Mouse (Mus musculus) right cerebral cortex, postnatal 36 days (tissue): ENCODE measurements at regions not wholly inside any gene's neighbourhood (a gene's known extent, or its start where the extent isn't known, plus 50 kb on each side); places are given as distances from the start of the nearest gene placed in this dataset.

Experiments used
- DNase-seq, 2 experiments: peaks; one replicate each; pipeline ENCODE4 v3.0.0; 2022; ENCODE audit warnings: low spot score in 2 of 2, mixed read lengths in 1 of 2

DNA sequence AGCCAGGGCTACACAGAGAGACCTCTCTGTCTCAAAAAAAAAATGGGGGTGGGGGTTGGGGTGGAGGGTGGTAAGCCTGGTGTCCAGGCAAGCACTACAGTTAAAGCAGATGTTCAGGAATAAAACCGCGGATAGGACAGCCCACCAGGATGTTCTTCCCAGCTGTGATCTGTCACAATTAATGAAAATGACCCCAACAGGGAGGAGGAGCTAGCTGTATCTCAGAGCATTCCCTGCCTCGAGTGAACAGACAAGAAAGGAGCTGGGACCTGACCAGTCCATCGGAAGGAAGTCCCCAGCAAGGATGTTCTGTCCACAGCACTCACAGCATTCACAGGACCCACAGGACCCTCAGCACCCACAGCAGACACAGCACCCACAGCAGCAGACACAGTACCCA lies 80.4 kb downstream of the Utp6 start:
- no peak for DNase-seq

DNA sequence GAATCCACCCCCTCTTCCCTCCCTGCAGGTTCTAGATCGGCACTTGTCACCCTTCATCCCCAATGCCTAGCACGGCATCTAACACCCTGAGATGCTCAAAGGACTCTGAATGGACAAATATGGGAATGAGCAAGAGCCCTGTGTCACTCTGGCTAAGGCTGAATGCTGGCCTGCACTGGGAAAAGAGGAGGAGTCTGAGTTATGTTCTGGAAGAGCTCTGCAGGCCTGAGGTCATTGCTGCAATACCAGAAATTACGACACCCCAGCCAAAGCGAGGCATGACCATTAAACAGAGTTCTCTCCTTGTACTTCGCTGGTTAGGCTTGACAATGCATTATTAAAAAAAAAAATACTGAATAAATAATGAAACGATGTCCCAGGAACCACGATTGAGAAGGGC lies 84.1 kb downstream of the Utp6 start:
- no peak for DNase-seq

DNA sequence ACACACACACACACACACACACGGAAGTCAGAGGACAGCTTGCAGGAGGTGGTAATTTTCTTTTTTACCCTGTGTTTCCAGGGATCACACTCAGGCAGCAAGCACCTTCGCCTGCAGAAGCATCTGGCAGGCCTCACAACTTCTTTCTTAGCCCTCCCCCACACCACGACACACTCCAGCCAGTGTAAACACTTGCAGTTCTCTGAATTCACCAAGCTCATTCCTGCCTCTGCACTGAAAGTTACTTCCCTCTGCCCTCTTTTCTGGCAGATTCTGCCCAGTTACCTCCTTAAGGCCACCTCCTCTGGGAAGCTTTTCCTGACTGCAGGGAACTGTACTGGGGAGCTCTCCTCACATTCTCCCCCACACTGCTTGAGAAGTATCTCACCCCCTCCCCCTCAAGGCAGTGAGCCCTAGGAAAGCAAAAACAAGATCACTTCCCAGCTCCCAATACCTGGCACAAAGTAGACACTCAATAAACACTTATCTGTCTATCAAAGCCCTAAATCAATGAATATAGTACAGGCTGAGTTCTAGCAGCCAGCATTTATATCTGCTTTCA lies 84.9 kb downstream of the Utp6 start:
- no peak for DNase-seq

DNA sequence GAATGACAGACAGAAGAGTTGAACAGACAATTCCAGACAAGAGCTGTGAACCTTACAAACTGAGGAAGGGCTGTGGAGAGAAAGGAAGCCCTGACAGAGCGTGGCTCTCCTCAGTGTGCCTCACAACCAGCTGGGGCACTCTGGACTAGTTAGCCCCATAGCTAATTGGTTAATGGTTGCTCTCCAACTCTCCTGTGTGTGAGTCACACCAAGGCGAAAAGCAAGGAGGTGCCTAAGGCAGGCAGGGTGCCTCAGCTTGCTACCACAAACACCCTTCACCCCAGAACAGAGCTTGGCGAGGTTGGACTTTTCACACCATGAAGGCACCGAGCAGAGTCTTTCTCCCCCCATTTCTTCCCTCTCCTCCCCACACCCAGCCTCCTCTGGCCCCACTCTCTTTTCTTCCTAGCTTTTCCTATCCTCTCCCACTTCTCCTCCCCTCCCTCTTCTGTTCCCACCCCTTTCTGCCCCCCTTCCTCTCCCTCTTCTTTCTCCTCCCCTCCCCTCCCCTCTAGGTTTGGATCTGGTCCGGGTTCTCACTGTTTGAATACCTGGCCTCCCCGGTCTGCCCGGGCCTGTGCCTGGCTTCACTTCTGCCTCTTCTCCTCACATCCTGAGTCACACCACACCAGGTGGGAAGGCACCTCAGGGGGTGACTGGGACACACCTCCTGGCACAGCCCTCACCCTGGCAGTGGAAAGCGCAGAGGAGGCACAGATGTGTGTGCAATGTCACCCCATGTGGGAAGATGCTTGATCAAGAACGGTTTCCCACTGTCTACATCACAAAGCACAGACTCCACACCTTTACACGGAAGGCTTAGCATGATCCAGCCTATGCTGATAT lies 90.2 kb downstream of the Utp6 start:
- DNase-seq = no peak

DNA sequence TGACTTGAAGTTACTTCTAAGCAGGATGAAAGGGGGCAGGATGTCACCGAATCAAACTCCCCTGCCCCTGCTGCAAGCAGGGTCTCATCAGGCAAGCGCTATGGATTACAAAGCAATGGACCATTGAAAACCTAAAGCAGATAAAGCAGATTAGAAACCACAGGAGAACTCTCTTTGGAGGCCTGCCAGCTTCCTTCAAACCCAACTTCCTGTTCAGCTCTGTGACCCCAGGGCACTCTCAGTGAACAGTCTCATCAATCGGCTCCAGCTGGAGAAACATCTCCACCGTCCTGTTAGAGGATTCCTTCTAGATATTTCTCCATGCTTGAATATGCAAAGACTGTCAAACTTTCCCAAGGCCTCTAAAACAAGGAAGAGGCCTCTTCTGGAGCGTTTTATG lies 92.0 kb downstream of the Utp6 start:
- no peak for DNase-seq

DNA sequence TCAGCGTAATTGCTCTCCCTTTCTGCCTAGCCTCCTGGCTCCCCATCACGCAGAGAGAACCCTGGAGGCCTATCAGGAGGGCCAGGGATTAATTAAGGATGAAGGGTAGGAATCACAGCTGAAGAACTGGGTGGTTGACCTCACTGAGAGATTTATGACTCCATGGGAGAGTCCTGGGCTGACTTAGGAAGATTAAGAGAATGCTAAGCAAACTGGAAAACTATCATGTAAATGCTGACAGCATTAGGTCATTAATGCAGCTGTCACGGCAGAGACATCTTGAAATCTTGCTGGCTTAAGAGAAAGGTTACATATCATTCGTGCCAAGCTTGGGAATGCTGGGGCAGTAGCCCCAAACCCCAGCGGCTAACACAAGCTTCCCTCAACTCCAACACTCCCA lies 93.2 kb downstream of the Utp6 start:
- no peak for DNase-seq

DNA sequence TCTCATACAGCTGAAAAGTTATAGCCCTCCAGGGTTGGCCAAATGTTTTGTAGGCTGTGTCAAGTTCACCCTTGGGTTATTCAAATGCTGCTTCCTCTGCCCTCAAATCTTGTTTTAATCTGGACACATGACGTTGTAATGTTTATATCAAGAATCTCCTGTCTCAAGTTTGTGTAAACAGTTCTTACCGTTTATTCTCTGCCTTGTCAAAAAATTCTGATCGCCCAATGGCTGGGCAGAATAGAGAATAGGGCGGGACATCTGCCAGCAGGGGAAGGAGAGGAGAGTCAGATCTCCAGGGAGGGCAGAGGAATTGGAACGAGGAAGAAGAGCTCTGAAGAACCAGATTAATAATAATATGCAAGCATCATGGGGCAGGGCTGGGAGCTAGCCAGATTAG lies 97.4 kb downstream of the Utp6 start:
- DNase-seq = no peak

DNA sequence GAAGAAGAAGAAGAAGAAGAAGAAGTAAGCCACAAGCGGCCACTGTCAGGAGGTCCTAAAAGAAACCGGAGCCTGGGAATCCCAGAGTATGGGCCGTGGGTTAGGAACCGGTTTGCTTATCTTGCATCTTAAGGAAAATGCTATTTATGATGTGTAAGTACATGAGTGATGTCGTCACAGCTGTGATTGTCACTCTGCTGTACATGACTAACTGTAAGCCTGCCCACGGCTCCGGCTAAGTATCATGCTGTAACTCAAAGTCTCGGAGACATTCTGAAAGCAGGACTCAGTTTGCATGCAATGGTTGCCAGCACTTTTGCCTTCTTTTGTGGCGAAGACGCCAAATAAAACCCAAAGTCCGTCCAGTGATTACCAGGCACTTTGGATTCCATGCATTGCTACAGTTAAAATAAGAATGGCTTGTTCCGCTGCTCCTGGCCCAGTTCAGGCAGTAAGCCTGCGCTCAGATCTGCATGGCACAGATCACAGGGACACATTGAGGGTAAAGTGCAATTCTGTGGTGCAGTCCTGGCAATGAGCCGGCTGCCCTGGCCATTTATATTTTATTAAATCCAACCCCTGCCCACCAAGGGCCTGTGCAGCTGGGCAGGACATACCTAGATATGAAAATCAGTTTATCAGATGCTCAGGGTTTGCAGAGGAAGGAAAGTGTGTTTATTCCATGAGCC lies 98.6 kb downstream of the Utp6 start:
- no peak for DNase-seq

DNA sequence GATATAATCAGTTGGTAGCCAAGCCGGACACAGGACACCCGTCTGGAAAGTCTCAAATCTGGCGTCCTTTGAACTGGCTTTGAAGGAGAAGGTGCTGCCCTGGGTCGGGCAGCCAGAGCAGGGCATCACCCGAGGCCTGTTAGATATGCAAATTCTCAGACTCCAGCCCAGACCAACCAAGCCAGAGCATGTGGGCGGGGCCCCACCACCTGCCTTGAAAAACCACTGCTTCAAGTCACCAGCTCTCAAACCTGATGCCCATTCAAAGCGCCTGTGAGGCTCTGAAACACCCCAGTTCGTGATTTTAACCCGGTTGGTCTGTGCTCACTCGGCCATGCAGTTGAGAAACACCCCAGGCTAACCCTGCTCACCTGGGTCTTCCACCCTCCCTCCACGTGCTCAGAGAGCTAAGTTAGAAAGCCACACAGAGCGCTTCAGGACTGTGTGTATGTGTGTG lies 101.6 kb downstream of the Utp6 start:
- no peak for DNase-seq

DNA sequence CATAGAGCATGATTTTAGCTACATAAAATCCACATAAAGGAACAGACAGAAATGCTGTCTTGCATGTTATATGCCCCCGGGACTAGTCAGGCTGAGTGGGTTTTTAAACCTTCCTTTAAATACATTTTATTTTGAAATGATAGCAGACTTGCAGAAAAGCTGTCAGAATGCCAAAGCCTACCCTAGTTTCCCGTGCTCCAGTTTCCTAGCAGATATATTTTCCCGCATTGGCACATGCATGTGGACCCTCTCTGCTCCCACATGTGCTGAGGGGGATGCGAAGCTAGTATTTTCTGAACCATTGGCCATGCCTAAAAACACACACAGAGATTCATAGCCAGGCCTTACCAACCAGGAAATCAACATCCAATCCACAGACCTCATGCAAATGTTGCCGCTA lies 105.8 kb downstream of the Utp6 start:
- no peak for DNase-seq

DNA sequence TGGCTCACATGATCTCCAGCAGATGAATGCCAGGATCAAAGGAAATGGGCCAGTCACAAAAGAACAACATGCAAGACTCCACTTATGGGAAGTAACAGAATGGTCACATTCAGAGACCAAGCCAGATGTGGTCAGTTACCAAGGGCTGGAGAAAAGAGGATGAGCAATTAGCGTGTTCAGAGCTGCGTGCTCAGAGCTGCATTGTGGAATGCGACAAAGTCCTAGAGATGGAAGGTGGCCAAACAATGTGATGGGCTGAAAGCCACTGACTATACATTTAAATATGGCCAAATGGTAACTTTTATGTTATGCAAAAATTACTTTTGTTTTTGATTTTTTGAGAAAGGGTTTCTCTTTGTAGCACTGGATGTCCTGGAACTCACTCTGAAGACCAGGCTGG lies 112.6 kb downstream of the Utp6 start:
- no peak for DNase-seq

DNA sequence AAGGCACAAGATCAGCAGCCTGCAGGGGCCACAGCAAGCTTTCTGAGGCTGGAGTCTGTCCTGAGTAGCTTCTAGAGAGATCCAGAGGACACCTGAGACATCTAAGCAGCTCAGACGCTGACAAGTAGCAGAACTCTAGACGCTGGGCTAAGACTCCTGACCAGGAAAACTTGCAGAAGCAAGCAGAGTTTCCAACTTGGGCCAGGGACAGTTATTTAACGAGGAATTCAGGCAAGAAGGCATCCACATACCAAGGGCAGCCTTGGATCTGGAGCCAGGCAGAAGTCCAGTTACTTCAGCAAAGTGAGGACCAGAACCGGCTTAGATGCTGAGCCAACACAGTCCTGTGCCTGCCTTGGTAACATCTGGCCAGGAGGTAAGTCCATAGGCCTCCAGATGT lies 117.8 kb downstream of the Utp6 start:
- no peak for DNase-seq

DNA sequence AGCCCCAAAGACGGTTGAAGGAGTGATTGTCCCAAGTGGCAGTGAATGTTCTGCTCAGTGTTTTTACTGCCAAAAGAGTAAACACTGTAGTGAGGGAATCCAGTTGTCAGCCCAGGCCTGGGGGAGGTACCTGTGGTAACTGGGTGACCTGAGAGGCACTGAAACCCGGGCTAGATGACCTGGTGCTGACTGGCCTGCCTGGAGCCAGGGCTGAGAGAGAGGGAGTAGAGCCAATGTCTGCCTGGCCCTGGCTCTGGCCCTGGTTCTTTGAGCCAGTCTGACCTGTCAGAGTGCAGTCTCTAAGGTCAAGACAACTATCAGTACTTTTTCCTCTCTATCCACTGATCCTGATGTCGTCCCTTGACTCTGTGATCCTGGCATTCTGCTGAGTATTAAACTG lies 119.2 kb downstream of the Utp6 start:
- DNase-seq = no peak

DNA sequence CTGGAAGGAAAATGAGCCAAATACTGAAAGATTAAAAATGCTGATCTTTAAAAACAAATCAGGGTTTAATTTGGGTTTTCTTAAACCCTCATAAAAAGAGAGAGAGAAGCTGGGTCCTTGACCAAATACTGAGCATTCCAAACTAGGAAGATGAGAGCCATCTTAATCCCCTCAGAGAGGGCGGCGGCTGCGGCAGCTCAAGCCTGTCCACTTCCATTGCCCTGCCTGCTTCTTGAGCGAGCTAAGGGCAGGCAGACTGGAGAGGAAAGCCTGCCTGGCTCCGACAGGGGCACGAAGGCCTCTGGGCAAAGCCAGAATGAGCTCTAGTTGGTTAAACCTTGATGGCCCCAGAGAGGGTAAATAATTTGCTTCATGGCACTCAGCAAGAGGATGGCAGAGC lies 122.2 kb downstream of the Utp6 start:
- DNase-seq = no peak

DNA sequence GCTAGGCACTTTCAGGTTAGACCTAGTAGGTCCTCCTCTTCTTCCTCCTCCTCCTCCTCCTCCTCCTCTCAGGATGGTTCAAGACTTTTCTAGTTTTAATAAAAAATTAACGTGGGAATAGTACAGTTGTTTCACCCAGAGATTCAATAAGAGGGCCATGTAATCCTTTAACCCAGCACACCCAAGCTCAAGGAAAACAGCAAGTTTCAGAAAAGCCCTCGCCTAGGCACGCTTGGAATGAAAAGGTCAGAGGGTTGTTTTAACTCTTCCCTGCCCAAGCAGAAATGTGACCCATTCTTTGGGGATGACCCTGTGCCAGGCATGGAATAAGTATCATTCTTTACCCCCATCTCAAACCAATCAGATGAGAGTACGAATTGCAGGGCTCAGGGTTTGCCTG lies 124.1 kb downstream of the Utp6 start:
- no peak for DNase-seq

DNA sequence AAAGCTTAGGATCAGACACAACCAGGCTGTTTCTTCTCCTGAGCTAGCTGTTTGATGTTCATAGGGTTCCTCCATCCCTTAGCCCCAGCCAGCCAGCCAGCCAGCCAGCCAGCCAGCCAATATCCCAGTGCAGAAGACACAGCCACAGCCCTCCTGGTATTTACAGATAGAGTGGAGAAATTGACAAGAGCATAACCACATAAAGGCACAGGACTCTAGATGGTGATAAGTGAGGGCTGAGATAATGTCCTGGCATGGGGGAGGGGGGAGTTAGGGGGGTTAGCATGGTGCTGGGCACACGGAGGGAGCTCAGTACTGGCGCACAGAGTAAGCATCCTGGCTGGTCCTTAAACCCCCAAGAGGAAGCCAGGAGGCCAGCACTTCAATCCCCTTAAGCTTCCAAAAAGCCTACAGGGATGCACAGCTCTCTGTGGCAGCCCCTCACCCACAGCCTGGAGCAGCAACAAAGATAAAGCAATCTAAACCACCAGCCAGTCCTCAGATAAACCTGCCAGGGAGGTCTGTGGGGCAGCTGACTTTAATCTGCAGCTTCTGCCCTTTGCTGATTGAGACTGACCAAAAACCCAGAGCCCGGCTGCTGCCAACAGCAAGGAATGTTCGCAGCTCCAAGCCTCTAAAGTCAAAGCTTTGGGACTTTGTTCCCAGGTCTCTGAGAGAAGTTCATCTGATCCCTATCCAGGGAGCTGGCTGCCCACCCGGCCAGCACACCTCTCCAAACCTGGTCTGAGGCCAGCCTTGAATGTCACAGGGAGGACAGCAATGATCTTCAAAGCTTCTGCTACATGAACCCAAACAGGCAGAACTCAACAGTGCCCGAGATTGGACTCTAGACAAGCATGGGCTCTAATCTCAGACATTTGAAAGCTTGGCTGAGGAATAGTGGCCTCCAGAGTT lies 124.9 kb downstream of the Utp6 start:
- no peak for DNase-seq

DNA sequence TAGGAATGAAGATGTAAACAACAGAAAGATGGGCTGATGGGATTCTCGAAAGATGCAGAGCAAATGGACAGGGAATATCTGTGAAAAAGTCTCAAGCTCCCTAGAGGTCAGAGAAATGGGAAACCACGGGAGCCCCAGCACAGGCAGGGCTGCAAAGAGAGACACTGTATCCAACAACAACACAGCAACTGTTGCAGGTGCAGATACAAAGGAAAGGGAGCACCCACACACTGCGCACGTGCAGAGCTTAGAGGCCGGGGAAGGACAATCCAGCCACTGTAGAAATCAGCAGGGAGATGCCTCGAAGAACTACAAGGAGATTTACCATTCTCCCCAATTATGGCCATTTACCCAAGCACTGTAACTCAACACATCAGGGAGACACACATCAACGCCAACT lies 126.3 kb downstream of the Utp6 start:
- no peak for DNase-seq

DNA sequence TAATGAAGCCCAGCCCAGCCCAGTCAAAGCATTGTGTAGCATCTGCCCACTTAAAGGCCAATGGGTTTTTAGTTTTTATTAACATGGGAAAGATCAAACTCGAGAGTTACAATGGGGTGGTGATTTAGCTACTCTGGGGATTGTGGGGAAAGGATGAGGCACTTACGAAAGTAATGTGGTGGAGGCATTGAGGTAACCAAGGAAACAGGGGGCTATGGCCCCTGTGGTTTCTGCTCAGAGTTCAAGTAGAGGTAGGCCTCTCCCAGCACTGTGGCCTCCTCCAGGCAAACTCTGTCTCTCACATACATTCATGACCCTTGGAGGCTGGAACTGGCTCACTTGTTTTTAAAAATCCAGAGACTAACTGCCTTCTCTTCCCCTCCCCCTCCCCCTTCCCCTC lies 128.4 kb downstream of the Utp6 start:
- no peak for DNase-seq

DNA sequence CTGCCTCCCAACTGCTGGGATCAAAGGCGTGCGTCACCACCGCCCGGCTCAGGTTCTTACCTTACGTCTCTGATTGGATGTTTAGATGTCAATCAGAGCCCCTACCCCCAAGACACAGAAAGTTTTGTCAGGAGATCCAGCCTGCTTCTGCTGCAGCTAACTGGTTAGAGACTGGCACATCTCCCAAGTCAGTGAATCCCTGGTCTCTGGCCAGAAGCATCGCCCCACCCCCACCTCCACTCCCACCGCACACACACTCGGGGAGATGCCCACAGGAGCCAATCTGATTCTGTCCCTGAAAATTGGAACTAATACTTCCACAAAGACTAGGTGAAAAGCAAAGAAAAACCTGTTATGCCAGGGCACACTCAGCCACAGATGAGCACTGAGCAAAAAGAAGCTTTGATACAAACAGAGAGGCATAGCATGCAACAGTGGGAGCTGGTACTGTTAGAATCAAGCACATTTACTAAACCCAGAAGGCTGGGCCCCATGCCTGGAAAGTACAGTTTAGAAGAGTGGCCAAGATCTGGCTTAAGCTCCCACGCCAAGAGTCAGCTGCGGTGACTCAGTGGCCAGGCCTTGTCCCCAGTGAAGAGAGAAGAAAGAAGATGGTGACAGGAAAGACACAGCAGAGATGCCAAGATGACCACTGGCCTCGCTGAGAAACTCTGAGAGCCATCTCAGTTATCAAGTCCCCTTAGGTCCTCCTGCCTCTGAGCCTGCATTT lies 130.4 kb downstream of the Utp6 start:
- no peak for DNase-seq

DNA sequence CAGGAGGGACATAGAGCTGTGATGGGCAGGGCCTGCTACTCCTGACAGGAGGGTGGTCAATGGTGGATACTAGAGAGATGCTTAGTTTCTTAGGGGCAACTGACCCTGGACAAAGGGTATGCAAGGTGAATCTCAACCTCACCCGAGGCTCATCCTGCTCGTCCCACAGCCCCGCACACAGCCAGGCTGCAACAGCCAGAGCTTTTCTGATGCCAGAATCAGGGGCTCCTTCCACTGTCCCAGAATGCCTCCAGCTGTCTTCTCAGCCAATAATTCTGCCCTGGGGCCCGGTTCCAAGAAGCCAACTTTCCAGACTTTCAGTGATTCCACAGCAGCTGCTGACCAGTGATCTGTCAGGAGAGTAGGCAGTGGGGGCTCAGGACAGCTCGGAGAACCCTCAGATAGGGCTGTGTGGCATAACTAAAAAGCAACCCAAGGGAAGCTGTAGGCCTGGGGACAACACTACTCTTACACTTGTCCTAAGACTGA lies 131.6 kb downstream of the Utp6 start:
- no peak for DNase-seq

DNA sequence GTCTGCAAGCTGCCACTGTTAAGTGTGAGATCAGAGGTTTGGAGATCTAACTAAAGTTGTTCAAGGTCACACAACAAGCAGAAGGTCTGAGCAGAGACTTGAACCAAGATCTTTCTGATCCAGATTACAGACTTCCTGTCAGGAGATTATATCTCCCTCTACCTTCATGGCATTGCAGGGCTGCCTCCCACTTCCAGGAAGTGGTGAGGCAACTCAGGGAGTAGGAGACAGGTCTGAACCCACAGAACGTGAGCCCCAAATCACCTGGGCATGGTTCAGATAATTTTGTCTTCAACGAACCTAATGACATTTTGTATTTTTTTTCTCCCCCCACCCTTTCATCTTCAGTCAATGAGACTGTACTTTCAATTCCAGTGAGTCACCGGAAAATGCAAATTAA lies 135.2 kb downstream of the Utp6 start:
- DNase-seq = no peak
